Mouse (Mus musculus) testis, adult 2 months (tissue): Measurements from ENCODE around the gene Col6a6. TPM values are rescaled to one million over a fixed set of nuclear protein-coding genes. Genes with fewer than 3 reads are reported as not detected.

Experiments used
- H3K27ac ChIP-seq: fragments of 200-500 bp; 2 replicates; pipeline ENCODE4 v1.5.1; 2012; ENCODE audit warnings: low read depth, low read length; ENCODE audit not compliant: control insufficient read depth, insufficient read depth
- H3K27me3 ChIP-seq: fragments of 200-500 bp; 2 replicates; pipeline ENCODE4 v1.6.1; 2012; ENCODE audit warnings: mild to moderate bottlenecking, low read length, moderate library complexity; ENCODE audit not compliant: control insufficient read depth, insufficient read depth
- H3K36me3 ChIP-seq: fragments of 200-500 bp; 2 replicates; pipeline ENCODE4 v1.6.1; 2012; ENCODE audit warnings: mild to moderate bottlenecking, low read length; ENCODE audit not compliant: control insufficient read depth, insufficient read depth
- H3K4me1 ChIP-seq: fragments of 200-500 bp; 2 replicates; pipeline ENCODE4 v1.6.1; 2012; ENCODE audit warnings: low read length; ENCODE audit not compliant: control insufficient read depth, insufficient read depth
- H3K4me3 ChIP-seq: fragments of 200-500 bp; 2 replicates; pipeline ENCODE4 v1.5.1; 2012; ENCODE audit warnings: low read depth, mild to moderate bottlenecking, low read length, moderate library complexity, mixed read lengths; ENCODE audit not compliant: control insufficient read depth
- CTCF ChIP-seq: fragments of 200-500 bp; IDR thresholded peaks from 2 replicates; pipeline ENCODE4 v1.5.1; 2012; ENCODE audit warnings: low read depth, mild to moderate bottlenecking, inconsistent platforms, low read length, moderate library complexity; ENCODE audit not compliant: control insufficient read depth, insufficient read depth, insufficient replicate concordance
- POLR2A ChIP-seq: fragments of 200-500 bp; IDR thresholded peaks from 2 replicates; pipeline ENCODE4 v1.6.1; 2012; ENCODE audit warnings: low read depth, mild to moderate bottlenecking, inconsistent platforms, low read length, moderate library complexity; ENCODE audit not compliant: control insufficient read depth
- polyA plus RNA-seq: library from polyadenylated mRNA; depleted of rRNA; stranded (reverse); fragments of >200 nt; gene quantifications from 2 replicates; pipeline ENCODE4 v1.2.3, GENCODE M21; 2012; rRNA removed

Gene Col6a6
- 0.25 and 0.30 TPM in 2 replicates for polyA plus RNA-seq

DNA sequence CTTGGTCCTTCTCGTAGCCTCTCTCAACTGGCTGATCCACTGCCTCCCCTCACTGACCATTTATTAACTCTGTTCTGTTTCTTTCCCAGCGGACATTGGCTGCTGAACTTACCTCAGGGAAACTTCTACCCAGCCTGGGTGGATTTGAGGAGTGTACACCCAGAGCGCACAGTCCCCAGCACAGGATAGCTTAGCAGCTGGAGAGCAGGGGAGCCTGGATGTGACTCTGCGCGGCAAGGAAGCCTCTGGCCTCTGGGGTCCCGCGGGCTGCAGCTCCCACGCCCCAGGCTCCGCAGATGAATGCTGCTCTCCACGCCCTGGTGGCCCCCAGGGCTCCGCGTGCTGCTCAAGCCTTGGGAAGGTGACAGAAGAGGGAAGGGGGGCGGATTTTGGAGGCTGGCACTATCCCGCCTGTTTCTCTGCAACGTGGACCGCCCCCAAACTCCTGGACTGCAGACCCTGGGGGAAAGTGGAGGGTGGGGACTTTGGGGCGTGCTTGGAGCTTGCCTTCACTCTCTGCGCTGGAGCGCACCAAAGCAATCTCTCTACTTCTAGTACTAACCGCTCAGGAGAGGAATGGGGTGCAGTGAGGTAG, at the start of gene Col6a6:
Gene Col6a6 (minus strand): TSS at position 370 of the 595 bp plus-strand sequence.
- Histone ChIP-seq H3K27ac (no peak within 1 kb of the TSS), H3K27me3 (no peaks in the 10 kb centered on the region), H3K36me3 (no peaks in the 10 kb centered on the region), H3K4me3 (no peak within 1 kb of the TSS), H3K4me1 (peaks cover under 1% of the 10 kb centered on the region)
- no peak for TF ChIP-seq POLR2A
- TF ChIP-seq CTCF = no peak

DNA sequence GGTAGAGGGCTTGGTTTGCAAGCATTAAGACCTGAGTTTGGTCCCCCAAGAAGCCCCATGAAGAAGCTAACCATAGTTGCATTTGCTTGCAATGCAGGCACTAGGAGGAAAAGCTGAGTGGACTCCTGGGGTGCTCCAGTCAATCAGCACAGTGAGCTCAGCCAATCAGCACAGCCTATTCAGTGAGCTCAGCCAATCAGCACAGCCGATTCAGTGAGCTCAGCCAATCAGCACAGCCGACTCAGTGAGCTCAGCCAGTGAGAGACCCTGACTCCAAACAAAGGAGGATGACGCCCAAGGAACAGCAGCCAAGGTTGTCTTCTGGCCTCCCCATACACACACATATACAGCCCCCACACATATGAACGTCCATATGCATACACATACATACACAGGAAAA, 48.2 kb upstream of the Col6a6 start:
- H3K36me3 ChIP-seq = no peaks in the 10 kb centered on the region
- H3K4me3 ChIP-seq = no peak overlapping the region
- no peak for TF ChIP-seq POLR2A
- no peak for TF ChIP-seq CTCF
- H3K4me1 ChIP-seq = no peaks in the 10 kb centered on the region
- H3K27ac ChIP-seq = no peak overlapping the region
- H3K27me3 ChIP-seq = no peaks in the 10 kb centered on the region

DNA sequence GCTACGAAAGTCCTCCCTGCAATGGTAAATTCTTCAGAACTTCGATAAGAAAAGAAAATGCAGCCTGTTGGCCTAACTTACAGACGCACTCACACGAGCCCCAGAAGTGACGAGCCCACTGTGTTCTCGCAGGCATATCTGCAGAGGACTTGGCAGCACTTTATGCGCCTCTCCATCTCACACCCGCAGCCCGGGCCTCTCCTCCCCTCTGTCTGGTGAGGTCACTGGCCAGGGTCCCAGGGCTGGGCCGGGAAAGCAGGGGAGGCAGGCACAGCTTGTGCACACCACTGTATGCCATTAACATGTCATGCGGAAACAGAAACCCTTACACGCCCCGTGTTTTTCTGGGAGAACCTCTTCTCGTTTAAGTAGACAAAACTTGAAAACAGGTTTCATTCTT, 43.7 kb upstream of the Col6a6 start:
- TF ChIP-seq POLR2A (no peak), CTCF (no peak)

DNA sequence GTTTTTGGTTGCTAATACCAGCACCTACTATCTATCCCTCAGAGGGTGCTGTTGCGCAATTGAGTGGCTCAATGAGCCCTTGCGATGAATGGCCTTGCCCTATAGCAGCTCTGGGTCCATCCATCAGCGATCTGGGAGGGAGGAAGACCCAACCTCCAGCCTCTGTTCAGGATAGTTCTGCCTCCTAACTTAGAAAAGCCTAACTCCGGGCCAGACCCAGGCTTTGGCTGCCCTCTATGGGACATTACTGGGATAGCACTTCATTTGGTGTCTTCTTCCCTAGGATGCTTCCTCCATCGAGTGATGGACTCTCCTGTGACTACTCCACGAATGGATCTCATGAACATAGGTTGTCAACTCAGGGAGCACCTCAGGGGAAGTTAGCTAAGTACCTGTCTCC, 29.8 kb upstream of the Col6a6 start:
- Histone ChIP-seq H3K36me3 (no peaks in the 10 kb centered on the region), H3K4me3 (no peak overlapping the region), H3K4me1 (no peaks in the 10 kb centered on the region), H3K27ac (no peak overlapping the region), H3K27me3 (no peaks in the 10 kb centered on the region)
- TF ChIP-seq CTCF (peak; percentile 44; the same call in 1 of the 2 replicates), POLR2A (no peak)

More for the DNA sequence above, 43.7 kb upstream of the Col6a6 start:
- H3K4me3 ChIP-seq = no peak overlapping the region
- no peaks in the 10 kb centered on the region for H3K36me3 ChIP-seq
- H3K27ac ChIP-seq = no peak overlapping the region
- H3K4me1 ChIP-seq = peaks cover 3% of the 10 kb centered on the region; the same call in 1 of the 2 replicates
- H3K27me3 ChIP-seq = no peaks in the 10 kb centered on the region

DNA sequence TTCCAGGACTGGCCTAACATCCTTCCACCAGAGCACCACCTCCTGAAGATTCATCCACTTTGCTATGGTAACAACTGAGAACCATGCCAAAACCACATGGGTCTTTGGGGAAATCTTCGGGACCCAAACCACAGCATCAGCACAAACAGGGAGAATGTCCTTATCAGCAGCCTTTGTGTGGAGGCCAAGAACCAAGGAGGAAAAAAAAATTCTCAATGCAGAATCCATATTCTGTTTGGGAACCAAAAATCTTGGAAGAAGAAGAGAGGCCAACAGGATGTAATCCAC, 24.8 kb upstream of the Col6a6 start:
- no peaks in the 10 kb centered on the region for H3K4me1 ChIP-seq
- H3K4me3 ChIP-seq = no peak overlapping the region
- H3K27me3 ChIP-seq = no peaks in the 10 kb centered on the region
- TF ChIP-seq POLR2A (no peak), CTCF (no peak)
- H3K27ac ChIP-seq = no peak overlapping the region
- H3K36me3 ChIP-seq = no peaks in the 10 kb centered on the region

DNA sequence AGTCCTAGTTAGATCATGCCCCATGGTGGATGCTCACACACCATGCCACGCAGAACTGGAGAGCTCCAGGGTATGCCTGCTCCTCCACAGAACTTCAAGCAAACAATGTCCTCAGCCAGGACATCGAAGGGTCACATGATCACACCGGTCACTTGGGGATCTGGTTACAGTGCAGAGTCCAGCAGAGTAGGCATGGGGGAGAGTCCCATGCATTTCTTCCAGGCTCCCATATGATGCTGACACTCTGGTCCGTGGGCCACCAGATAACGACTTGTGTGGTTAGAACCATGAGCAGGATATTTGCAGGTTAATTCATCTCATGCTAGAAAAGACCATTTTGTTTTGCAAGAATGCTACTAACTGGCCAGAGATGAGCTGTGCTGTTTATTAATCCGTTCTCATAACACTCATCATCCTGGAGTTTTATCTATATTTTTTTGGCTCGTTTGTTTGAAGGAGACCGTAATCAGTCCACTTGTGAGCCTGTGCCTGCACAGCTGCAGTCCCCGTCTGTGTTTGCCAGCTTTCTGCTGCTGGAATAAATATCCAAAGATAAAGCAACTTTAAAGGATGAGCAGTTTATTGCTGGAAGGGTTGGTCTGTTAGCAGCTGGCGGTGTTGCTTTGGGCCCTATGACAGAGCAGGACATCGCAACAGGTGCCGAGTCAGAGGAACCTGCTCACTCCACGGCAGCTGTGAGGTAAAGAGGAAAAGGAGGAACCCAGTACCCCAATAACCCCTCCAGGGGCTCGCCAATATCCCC, 24.2 kb upstream of the Col6a6 start:
- Histone ChIP-seq H3K27ac (no peak overlapping the region), H3K27me3 (no peaks in the 10 kb centered on the region), H3K4me3 (no peak overlapping the region), H3K4me1 (no peaks in the 10 kb centered on the region), H3K36me3 (no peaks in the 10 kb centered on the region)
- TF ChIP-seq CTCF (no peak), POLR2A (no peak)

DNA sequence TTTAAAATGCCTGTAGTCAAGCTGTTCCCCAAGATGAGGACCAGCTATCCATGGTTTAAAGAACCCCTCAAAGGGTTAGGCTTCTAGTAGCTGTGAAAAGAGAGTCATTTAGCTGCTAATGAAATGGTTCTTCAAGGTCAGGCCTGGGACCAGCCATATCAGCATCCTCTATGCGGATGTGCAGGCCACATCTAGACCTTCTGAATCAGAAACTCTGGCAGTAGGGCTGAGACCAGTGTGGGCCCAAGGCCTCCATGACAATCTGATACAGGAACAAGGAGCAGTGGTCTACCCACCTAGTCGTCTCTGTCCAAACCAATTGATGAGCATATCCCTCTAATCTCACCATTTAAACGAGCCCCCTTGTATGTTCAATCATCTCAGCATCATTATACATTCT, 23.1 kb upstream of the Col6a6 start:
- Histone ChIP-seq H3K27ac (no peak overlapping the region), H3K4me3 (no peak overlapping the region), H3K27me3 (no peaks in the 10 kb centered on the region), H3K4me1 (no peaks in the 10 kb centered on the region), H3K36me3 (no peaks in the 10 kb centered on the region)
- no peak for TF ChIP-seq POLR2A
- no peak for TF ChIP-seq CTCF
